Mouse (Mus musculus) thymus, postnatal 0 days (tissue): ENCODE measurements around the gene Best2. TPM values are rescaled to one million over a fixed set of nuclear protein-coding genes. Genes with fewer than 3 reads are reported as not detected.
A peak's percentile ranks its signal among the peaks of the same experiment; 100 is the strongest.

Source experiments
- DNase-seq: peaks from one replicate; pipeline ENCODE4 v3.0.0-alpha.2; 2015; ENCODE audit warnings: low spot score
- microRNA-seq: library from miRNA; unstranded; fragments of <30 nt; microRNA quantifications from one replicate; pipeline ENCODE4, GENCODE M21; 2016; ENCODE audit warnings: borderline number of aligned reads
- polyA plus RNA-seq: library from polyadenylated mRNA; unstranded; fragments of >200 nt; fragmentation: Nextera tagmentation; extraction: Ambion mirVana; gene quantifications from 2 replicates; pipeline ENCODE4 v1.2.1, GENCODE M21; 2015

The Best2 gene
- polyA plus RNA-seq, 1 experiment from 2014 or later, result 0.12 TPM

DNA sequence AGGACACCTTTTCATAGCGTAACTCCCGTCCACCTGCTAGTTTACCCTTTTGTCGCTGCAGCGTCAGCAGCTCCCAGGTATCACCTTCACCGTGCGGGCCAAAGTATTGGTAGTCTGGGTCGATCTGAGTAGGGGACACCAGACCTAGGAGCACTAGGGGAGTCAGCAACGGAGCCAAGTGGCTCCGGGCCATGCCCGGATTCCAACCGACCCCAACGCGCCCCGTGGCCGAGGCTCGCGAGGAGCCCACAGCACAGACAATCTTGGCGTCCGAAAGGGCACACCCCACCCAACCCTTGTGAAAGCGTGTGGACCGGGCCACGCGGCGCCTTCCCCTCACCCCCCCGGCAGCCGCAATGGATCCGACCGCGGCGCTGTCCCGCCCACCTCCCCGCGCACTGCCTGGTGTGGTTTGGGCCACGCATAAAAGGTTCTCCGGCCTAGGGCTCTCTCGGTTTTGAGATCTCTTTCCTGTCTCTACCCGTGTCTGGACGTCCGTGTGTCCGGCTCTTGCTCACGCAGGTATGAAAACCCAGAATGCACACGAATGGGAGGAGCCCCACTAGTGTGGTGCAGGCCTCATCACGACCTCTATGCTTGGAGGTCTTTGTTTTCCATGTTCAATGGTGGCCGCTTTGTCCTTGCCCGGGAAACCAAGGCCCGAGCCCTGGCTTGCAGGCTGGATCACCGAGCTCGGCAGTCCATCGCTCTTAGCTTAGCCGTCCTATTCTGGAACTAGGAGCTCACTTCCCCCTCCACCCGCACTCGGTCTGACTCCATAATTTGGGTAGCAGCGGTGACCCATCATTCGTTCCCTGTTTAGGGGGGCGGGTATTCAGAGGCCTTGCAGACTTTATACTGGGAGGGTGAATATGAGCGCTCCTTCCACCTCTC lies 44.8 kb downstream of the Best2 start, which contains the start of the genes Gm49661, Prdx2 and Rnaseh2a:
Gm49661 (minus strand) TSS at position 193 of the 894 bp plus-strand sequence.
Prdx2 (plus strand) TSS at position 347 of the 894 bp plus-strand sequence.
Rnaseh2a (minus strand) TSS at position 527 of the 894 bp plus-strand sequence.
- peak; percentile 69 for DNase-seq

DNA sequence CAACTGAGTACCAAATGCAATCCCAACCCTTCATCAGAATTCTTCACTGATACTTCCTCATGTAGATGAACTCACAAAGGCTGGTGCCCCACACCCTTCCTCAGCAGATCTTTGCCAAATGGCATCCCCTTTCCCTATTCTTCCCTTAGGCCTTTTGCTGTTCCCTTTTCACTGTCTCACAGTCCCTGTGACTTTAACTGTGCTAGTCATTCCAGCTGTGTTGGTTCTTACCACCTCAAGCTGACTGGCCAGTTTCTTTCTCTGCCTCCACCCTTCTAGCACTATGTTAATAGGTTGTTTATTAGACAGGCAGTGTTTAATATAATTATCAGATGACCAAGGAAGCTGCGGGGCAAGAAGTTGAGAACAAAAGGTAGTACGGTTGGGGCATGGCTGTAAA lies 45.7 kb downstream of the Best2 start:
- no peak for DNase-seq

DNA sequence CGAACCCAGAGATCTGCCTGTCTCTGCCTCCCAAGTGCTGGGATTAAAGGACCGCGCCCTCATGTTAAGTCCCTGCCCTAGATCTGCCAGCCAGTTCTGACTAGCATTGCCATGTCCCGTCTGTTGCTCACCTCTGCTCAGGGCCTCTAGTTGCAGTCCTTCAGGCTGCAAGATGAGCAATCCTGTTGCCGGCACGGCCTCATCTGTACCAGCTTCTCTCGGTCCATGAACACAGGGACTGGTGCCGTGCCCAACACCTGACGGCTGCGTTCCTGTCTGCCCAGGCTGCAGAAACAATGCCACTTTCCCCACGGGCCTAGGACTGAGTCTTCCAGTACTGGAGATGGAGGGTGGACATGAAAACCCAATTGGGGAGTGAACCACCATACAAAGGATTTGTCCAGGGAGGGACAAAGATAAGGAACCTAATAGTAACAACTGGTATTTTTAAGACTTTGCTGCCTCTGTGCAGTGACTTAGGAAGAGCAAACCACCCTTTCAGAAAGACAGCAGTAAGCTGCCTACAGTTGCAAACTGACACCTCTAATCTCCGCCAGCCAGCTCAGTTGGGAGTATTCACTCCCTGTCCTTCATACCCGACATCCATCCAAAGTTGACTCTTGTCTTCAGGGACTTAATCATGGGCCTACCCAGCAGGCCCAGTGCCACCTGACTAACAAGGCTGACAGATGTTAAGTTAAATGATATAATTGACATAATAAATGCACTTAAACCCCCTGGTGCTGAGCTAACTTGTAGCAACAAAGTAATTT lies 46.6 kb downstream of the Best2 start:
- DNase-seq, result no peak

DNA sequence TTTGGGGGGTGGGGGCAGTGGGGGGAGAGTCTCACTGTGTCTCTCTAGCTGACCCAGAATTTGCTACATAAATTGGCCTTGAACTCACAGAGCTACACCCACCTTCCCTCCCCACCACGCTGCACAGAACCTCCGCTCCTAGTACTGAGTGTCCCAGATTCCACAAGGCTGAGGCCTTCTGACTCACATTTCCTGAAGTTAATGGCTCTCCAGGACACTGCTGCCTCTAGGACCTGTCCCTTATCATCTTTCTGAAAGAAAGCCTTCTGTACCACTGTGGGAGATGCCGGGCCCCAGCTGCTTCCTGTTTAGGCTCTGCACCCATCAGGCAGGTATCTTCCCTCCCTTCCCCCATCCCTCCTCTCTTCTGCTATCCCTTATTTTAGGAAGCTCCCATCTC lies 47.7 kb downstream of the Best2 start:
- DNase-seq, result peak; percentile 41

DNA sequence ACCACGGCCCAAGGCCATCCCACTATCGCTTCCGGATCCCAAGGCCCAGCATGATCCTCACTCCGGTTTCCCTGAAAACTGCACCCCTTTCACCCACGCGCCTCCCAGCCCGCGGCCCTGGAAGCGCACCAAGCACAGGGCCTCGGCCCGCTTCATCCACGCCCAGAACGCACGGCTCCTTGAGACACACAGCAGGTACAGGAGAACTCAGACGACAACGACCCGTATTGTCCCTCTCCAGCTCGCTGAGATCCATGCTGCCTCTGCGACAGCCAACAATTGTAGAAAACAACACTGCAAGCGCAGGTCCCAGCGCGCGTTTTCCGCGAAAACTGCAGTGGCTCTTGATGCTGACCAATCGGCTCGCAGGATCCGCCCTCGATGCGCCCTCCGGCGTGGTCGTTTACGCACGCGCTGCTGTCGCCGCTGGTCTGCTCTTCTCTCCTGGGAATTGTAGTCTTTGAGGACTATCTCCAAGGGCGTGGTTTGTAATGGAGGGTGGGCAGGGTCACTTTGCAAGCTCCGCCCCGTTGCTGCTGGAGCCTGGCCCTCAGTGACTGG lies 48.5 kb downstream of the Best2 start:
- DNase-seq, result peak; percentile 95

DNA sequence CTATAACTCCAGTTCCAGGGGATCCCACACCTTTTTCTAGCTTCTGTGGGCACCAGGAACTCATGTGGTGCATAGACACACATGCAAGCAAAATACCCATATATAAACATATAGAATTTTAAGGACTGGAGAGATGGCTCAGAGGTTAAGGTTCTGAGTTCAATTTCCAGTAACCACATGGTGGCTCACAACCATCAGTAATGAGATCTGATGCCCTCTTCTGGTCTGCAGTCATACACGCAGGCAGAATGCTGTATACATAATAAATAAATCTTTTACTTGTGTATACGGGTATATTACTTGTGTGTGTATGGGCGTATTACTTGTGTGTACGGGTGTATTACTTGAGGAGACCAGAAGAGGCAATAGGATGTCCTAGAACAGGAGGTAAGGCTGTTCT lies 50.4 kb downstream of the Best2 start:
- no peak for DNase-seq

DNA sequence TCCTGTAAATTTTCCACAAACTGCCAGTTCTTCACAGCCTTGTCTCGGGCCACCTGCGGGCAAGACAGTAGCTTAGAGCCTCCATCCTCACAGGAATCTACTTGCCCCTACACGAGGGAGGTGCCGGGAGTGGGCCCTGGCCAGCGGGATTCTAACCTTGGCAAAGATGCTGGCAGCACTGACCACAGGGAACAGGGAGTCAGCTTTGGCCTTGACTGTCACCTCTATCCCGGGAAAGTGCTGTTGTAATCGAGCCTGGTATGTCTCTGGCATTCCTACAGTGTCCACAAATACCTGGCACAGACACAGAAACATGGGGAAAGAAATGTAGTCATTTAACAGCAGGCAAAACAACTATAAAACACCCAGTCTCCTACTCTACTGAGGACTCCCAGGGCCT lies 54.5 kb downstream of the Best2 start:
- DNase-seq, result no peak

Small RNA genes lying within 50 kb of the gene (microRNA-seq; reads per million reads assigned to microRNA genes)
- not detected for gene Mir7070

Other genes with a start within 250 kb of the Best2 start
- 7.2 and 11.7 TPM in 2 replicates for gene Nfix, start 214.2 kb downstream of the Best2 start, polyA plus RNA-seq
- gene Dand5, start 191.7 kb downstream of the Best2 start, polyA plus RNA-seq, result 4.0 and 4.4 TPM in 2 replicates
- gene Gadd45gip1, start 183.0 kb downstream of the Best2 start, polyA plus RNA-seq, result 56.4 and 57.4 TPM in 2 replicates
- gene Rad23a, start 173.9 kb downstream of the Best2 start, polyA plus RNA-seq, result 120 and 141 TPM in 2 replicates
- 383 and 479 TPM in 2 replicates for gene Calr, start 167.6 kb downstream of the Best2 start, polyA plus RNA-seq
- 92.4 and 93.1 TPM in 2 replicates for gene Farsa, start 157.5 kb downstream of the Best2 start, polyA plus RNA-seq
- 104 and 110 TPM in 2 replicates for gene Syce2, start 142.4 kb downstream of the Best2 start, polyA plus RNA-seq
- 27.1 and 29.1 TPM in 2 replicates for gene Gcdh, start 120.6 kb downstream of the Best2 start, polyA plus RNA-seq
- 0.37 and 0.43 TPM in 2 replicates for gene Klf1, start 112.6 kb downstream of the Best2 start, polyA plus RNA-seq
- 12.8 and 12.9 TPM in 2 replicates for gene Dnase2a, start 106.0 kb downstream of the Best2 start, polyA plus RNA-seq
- gene Mast1, start 77.2 kb downstream of the Best2 start, polyA plus RNA-seq, result 0.08 and 0.22 TPM in 2 replicates
- gene Rtbdn, start 67.5 kb downstream of the Best2 start, polyA plus RNA-seq, result 0.10 and 0.23 TPM in 2 replicates
- not detected in 2 replicates for gene Gm49661, start 45.1 kb downstream of the Best2 start, polyA plus RNA-seq
- gene Prdx2, start 44.9 kb downstream of the Best2 start, polyA plus RNA-seq, result 450 and 476 TPM in 2 replicates
- gene Rnaseh2a, start 44.8 kb downstream of the Best2 start, polyA plus RNA-seq, result 150 TPM in 2 replicates
- gene Junb, start 35.8 kb downstream of the Best2 start, polyA plus RNA-seq, result 71.2 and 71.6 TPM in 2 replicates
- gene Hook2, start 23.9 kb downstream of the Best2 start, polyA plus RNA-seq, result 14.9 and 16.0 TPM in 2 replicates
- 90.7 and 95.8 TPM in 2 replicates for gene Asna1, start 10.8 kb upstream of the Best2 start, polyA plus RNA-seq
- gene Trir, start 12.3 kb upstream of the Best2 start, polyA plus RNA-seq, result 172 and 191 TPM in 2 replicates
- gene Tnpo2, start 22.4 kb upstream of the Best2 start, polyA plus RNA-seq, result 27.4 and 29.0 TPM in 2 replicates
- gene Fbxw9, start 45.5 kb upstream of the Best2 start, polyA plus RNA-seq, result 15.0 and 18.0 TPM in 2 replicates
- gene Gm5741, start 53.5 kb upstream of the Best2 start, polyA plus RNA-seq, result not detected in 2 replicates
- 78.0 and 80.5 TPM in 2 replicates for gene Dhps, start 57.2 kb upstream of the Best2 start, polyA plus RNA-seq
- 142 and 149 TPM in 2 replicates for gene Wdr83os, start 66.2 kb upstream of the Best2 start, polyA plus RNA-seq
- 53.4 and 54.2 TPM in 2 replicates for gene Wdr83, start 66.8 kb upstream of the Best2 start, polyA plus RNA-seq
- gene Man2b1, start 68.7 kb upstream of the Best2 start, polyA plus RNA-seq, result 64.0 and 68.4 TPM in 2 replicates
- 0.50 and 0.53 TPM in 2 replicates for gene Zfp791, start 108.6 kb upstream of the Best2 start, polyA plus RNA-seq
- 0.05 TPM in 1 of 2 replicates, not detected in the other for gene Cks1brt, start 137.4 kb upstream of the Best2 start, polyA plus RNA-seq
- gene Olfr371, start 211.5 kb upstream of the Best2 start, polyA plus RNA-seq, result not detected in 2 replicates